Comparison of ENCODE assay signal across 26 mouse cellular contexts in the genomic region with DNA sequence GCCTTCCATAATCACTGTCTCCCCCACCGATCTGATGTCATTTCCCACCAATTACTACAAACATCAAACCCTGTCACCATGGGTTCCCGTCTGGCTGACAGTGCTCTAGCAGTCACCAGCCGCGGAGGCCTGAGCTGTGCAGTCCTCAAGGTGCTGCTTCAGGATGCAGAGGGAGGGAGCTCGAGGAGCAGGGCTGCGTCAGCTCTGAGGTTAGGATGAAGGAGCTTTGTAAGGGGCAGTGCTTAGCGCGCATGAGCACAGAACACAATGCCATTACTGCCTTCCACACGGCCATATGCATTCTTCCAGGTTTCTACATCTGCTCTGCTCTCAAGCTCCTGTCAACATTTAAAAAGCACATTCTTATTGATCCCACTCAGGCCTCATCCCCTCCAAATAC. TPM values are rescaled to one million over a fixed set of nuclear protein-coding genes. Genes with fewer than 3 reads are reported as not detected.
A peak's percentile ranks its signal among the peaks of the same experiment; 100 is the strongest.
DNase-seq lines count a peak whose midpoint lies in the region; ATAC-seq and TF ChIP-seq lines count a peak whose summit lies in the region.
"Had no signal": no experiment of that assay in that cellular context is flagged by ENCODE, and none has a peak within 500 bp of the region (broad histone marks: within the 10 kb centered on the region; RNA-seq: fewer than 3 reads in every experiment).

No protein-coding gene starts in this region.

- ATAC-seq in heart, embryonic 12.5 days (ENCODE audit: insufficient number of reproducible peaks, low FRiP score): no peak
- ATAC-seq in hindbrain, postnatal 0 days: 0 out of 2 replicates have a peak, but pooled peaks have one; percentile 32
- ATAC-seq in hindbrain, embryonic 12.5 days (ENCODE audit: low FRiP score): no peak
- no peak for ATAC-seq in megakaryocyte, adult 5-6 weeks (ENCODE audit: poor library complexity, severe bottlenecking)
- ATAC-seq: activated CD4-positive, CD25-positive, alpha-beta regulatory T cell, adult 4 months; forebrain, embryonic 16.5 days; midbrain, embryonic 15.5 days had no signal

- H3K9me3 ChIP-seq in heart, embryonic 12.5 days (replicated peaks): no peaks in the 10 kb centered on the region
- no peaks in the 10 kb centered on the region for H3K9me3 ChIP-seq in hindbrain, postnatal 0 days (ENCODE audit: low read length)
- H3K9me3 ChIP-seq in hindbrain, embryonic 12.5 days (replicated peaks): no peaks in the 10 kb centered on the region
- no peaks in the 10 kb centered on the region for H3K9me3 ChIP-seq in megakaryocyte, embryonic 14.5 days
- H3K9me3 ChIP-seq: embryonic facial prominence, embryonic 10.5 days; limb, embryonic 15.5 days; midbrain, embryonic 15.5 days; neural tube, embryonic 13.5 days had no signal

- WGBS in heart, embryonic 12.5 days: 52% methylated on average over 9 of the region's 9 CpGs
- WGBS in hindbrain, postnatal 0 days: 72% methylated on average over 9 of the region's 9 CpGs
- WGBS in hindbrain, embryonic 12.5 days: 79% methylated on average over 9 of the region's 9 CpGs

- H3K27me3 ChIP-seq in heart, embryonic 12.5 days (replicated peaks): no peaks in the 10 kb centered on the region
- H3K27me3 ChIP-seq in hindbrain, postnatal 0 days (ENCODE audit: insufficient read depth, low read length): no peaks in the 10 kb centered on the region
- no peaks in the 10 kb centered on the region for H3K27me3 ChIP-seq in hindbrain, embryonic 12.5 days
- no peaks in the 10 kb centered on the region for H3K27me3 ChIP-seq in megakaryocyte, embryonic 14.5 days (replicated peaks)
- H3K27me3 ChIP-seq: limb, embryonic 15.5 days; midbrain, embryonic 15.5 days; neural tube, embryonic 13.5 days had no signal

- no peak overlapping the region for H3K4me3 ChIP-seq in heart, embryonic 12.5 days
- H3K4me3 ChIP-seq in hindbrain, postnatal 0 days (ENCODE audit: low read length): no peak overlapping the region
- no peak overlapping the region for H3K4me3 ChIP-seq in hindbrain, embryonic 12.5 days
- peak overlapping the region; percentile 18 for H3K4me3 ChIP-seq in megakaryocyte, embryonic 14.5 days (replicated peaks)
- H3K4me3 ChIP-seq: embryonic facial prominence, embryonic 10.5 days; limb, embryonic 15.5 days; midbrain, embryonic 15.5 days; myocyte; neural tube, embryonic 13.5 days had no signal

- H3K36me3 ChIP-seq in heart, embryonic 12.5 days: peaks cover 15% of the 10 kb centered on the region
- peaks cover 19% of the 10 kb centered on the region; the same call in 1 of the 2 replicates for H3K36me3 ChIP-seq in hindbrain, postnatal 0 days (ENCODE audit: insufficient read depth, low read length)
- H3K36me3 ChIP-seq in hindbrain, embryonic 12.5 days: peaks cover 24% of the 10 kb centered on the region
- H3K36me3 ChIP-seq in megakaryocyte, embryonic 14.5 days (replicated peaks; ENCODE audit: low read length): peaks cover 62% of the 10 kb centered on the region

- intact Hi-C loops in heart, postnatal 25 days (cut with DNase I): no loop called here

- H3K4me2 ChIP-seq in heart, embryonic 12.5 days: no peak overlapping the region
- no peak overlapping the region for H3K4me2 ChIP-seq in hindbrain, postnatal 0 days (ENCODE audit: low read depth, low read length)
- no peak overlapping the region for H3K4me2 ChIP-seq in hindbrain, embryonic 12.5 days (replicated peaks)
- H3K4me2 ChIP-seq: limb, embryonic 15.5 days; midbrain, embryonic 15.5 days; neural tube, embryonic 13.5 days had no signal

- DNase-seq in heart, postnatal 25 days (ENCODE audit: low spot score): no peak
- no peak for DNase-seq in hindbrain, postnatal 0 days (ENCODE audit: low spot score)
- DNase-seq: adrenal gland, adult 8-10 months; cerebellum, adult 11-12 months; cerebellum, postnatal 10 days; gastrocnemius, postnatal 36 days; kidney, adult 9 months; kidney, postnatal 14 days; left cerebral cortex, postnatal 4 days; lung, postnatal 10 days; retina, postnatal 1 day; right cerebral cortex, postnatal 25 days; spleen, adult 18-20 months; thymus, postnatal 14 days had no signal

- H3K27ac ChIP-seq in heart, embryonic 12.5 days (ENCODE audit: poor library complexity, severe bottlenecking): peak overlapping the region; percentile 98
- H3K27ac ChIP-seq in hindbrain, postnatal 0 days: no peak overlapping the region
- no peak overlapping the region for H3K27ac ChIP-seq in hindbrain, embryonic 12.5 days
- H3K27ac ChIP-seq: embryonic facial prominence, embryonic 10.5 days; limb, embryonic 15.5 days; liver, embryonic 14.5 days; midbrain, embryonic 15.5 days; neural tube, embryonic 13.5 days had no signal

- TF ChIP-seq CTCF in hindbrain, postnatal 0 days (IDR thresholded peaks at IDR 0.05; ENCODE audit: low read depth): no peak

- H3K4me1 ChIP-seq in heart, embryonic 12.5 days (replicated peaks): peaks cover 54% of the 10 kb centered on the region
- H3K4me1 ChIP-seq in hindbrain, postnatal 0 days (ENCODE audit: insufficient read depth, low read length): no peaks in the 10 kb centered on the region
- no peaks in the 10 kb centered on the region for H3K4me1 ChIP-seq in hindbrain, embryonic 12.5 days
- H3K4me1 ChIP-seq in megakaryocyte, embryonic 14.5 days: peaks cover 19% of the 10 kb centered on the region
- H3K4me1 ChIP-seq: limb, embryonic 15.5 days; midbrain, embryonic 15.5 days; neural tube, embryonic 13.5 days had no signal

- H3K9ac ChIP-seq in heart, embryonic 12.5 days: no peak overlapping the region
- no peak overlapping the region for H3K9ac ChIP-seq in hindbrain, postnatal 0 days (replicated peaks; ENCODE audit: low read length)
- H3K9ac ChIP-seq in hindbrain, embryonic 12.5 days: no peak overlapping the region
- H3K9ac ChIP-seq: limb, embryonic 15.5 days; liver, embryonic 14.5 days; midbrain, embryonic 15.5 days; neural tube, embryonic 13.5 days had no signal

RNA-seq across cellular contexts. Expression of a gene that starts 36.8 kb away (rescaled TPM):
- polyA plus RNA-seq in heart, embryonic 12.5 days (2016; fragmentation: Nextera tagmentation; extraction: Ambion mirVana): 226 and 246 TPM in 2 replicates
- 100 to 1,000 TPM; 324 to 334 TPM for total RNA-seq in heart, postnatal 25 days (2021)
- total RNA-seq in hindbrain, postnatal 0 days (2014; rRNA removed): 0.37 and 6.4 TPM in 2 replicates
- polyA plus RNA-seq in hindbrain, postnatal 0 days (2015; fragmentation: Nextera tagmentation; extraction: Ambion mirVana): 2.5 and 3.4 TPM in 2 replicates
- polyA plus RNA-seq in hindbrain, embryonic 12.5 days (2016; fragmentation: Nextera tagmentation; extraction: Ambion mirVana): 5.4 and 12.0 TPM in 2 replicates
- not detected in 2 replicates for polyA plus RNA-seq in megakaryocyte, embryonic 14.5 days (2012; ENCODE audit: insufficient read depth, low replicate concordance)
- total RNA-seq in megakaryocyte, adult 5-6 weeks (2015): not detected in 2 replicates
- total RNA-seq in megakaryocyte, adult 5-6 weeks (2017): not detected in 2 replicates

RNA-seq across cellular contexts. Expression of a gene that starts 37.2 kb away (rescaled TPM):
- 18.0 and 18.8 TPM in 2 replicates for polyA plus RNA-seq in heart, embryonic 12.5 days (2016; fragmentation: Nextera tagmentation; extraction: Ambion mirVana)
- 10 to 100 TPM in 1 of 2 experiments, 1 to 10 TPM in 1; 9.6 to 10.3 TPM for total RNA-seq in heart, postnatal 25 days (2021)
- total RNA-seq in hindbrain, postnatal 0 days (2014; rRNA removed): 13.6 and 16.7 TPM in 2 replicates
- 21.1 and 22.5 TPM in 2 replicates for polyA plus RNA-seq in hindbrain, postnatal 0 days (2015; fragmentation: Nextera tagmentation; extraction: Ambion mirVana)
- polyA plus RNA-seq in hindbrain, embryonic 12.5 days (2016; fragmentation: Nextera tagmentation; extraction: Ambion mirVana): 24.0 and 28.0 TPM in 2 replicates
- polyA plus RNA-seq in megakaryocyte, embryonic 14.5 days (2012; ENCODE audit: insufficient read depth, low replicate concordance): 5.2 TPM in 1 of 2 replicates, not detected in the other
- total RNA-seq in megakaryocyte, adult 5-6 weeks (2015): 3.9 and 4.1 TPM in 2 replicates
- 3.1 and 3.2 TPM in 2 replicates for total RNA-seq in megakaryocyte, adult 5-6 weeks (2017)

RNA-seq across cellular contexts. Expression of a gene that starts 43.3 kb away (rescaled TPM):
- polyA plus RNA-seq in heart, embryonic 12.5 days (2016; fragmentation: Nextera tagmentation; extraction: Ambion mirVana): 37.7 and 38.1 TPM in 2 replicates
- 10 to 100 TPM; 22.3 to 25.2 TPM for total RNA-seq in heart, postnatal 25 days (2021)
- 51.5 and 74.1 TPM in 2 replicates for total RNA-seq in hindbrain, postnatal 0 days (2014; rRNA removed)
- 63.5 and 64.8 TPM in 2 replicates for polyA plus RNA-seq in hindbrain, postnatal 0 days (2015; fragmentation: Nextera tagmentation; extraction: Ambion mirVana)
- 78.7 and 87.7 TPM in 2 replicates for polyA plus RNA-seq in hindbrain, embryonic 12.5 days (2016; fragmentation: Nextera tagmentation; extraction: Ambion mirVana)
- polyA plus RNA-seq in megakaryocyte, embryonic 14.5 days (2012; ENCODE audit: insufficient read depth, low replicate concordance): 2.2 TPM in 1 of 2 replicates, not detected in the other
- total RNA-seq in megakaryocyte, adult 5-6 weeks (2015): 42.8 and 46.4 TPM in 2 replicates
- total RNA-seq in megakaryocyte, adult 5-6 weeks (2017): 77.7 and 78.4 TPM in 2 replicates

Comparison
In these comparisons a context has a peak if more than half of its experiments do, and no peak if none do; other contexts are left out.
1. RNA of a gene that starts 36.8 kb away (polyA plus RNA-seq): 226 to 246 TPM in heart, embryonic 12.5 days; 5.4 to 12.0 TPM in hindbrain, embryonic 12.5 days, 2.5 to 3.4 TPM in hindbrain, postnatal 0 days and not detected in megakaryocyte, embryonic 14.5 days; every median in the first group is over 10 times any median in the second.
2. RNA of a gene that starts 43.3 kb away (polyA plus RNA-seq): 78.7 to 87.7 TPM in hindbrain, embryonic 12.5 days, 63.5 to 64.8 TPM in hindbrain, postnatal 0 days and 37.7 to 38.1 TPM in heart, embryonic 12.5 days; 2.2 TPM in megakaryocyte, embryonic 14.5 days; every median in the first group is over 10 times any median in the second.